Mouse (Mus musculus) myocyte (in vitro differentiated cells): ENCODE measurements around the gene Rad51b.

Source experiments
- MAX ChIP-seq: IDR thresholded peaks from one replicate; pipeline ENCODE4 v1.6.1; 2011; ENCODE audit warnings: low read depth, mild to moderate bottlenecking, control low read depth
- MYOD1 ChIP-seq, 3 experiments: IDR thresholded peaks; one replicate each; pipeline ENCODE4 v1.6.1; 2011; ENCODE audit warnings: control low read depth in 2 of 3, low read depth in 2 of 3, mild to moderate bottlenecking in 2 of 3, moderate library complexity in 1 of 3; ENCODE audit not compliant: insufficient read length in 2 of 3, control insufficient read depth in 1 of 3
- MYOG ChIP-seq, 3 experiments: IDR thresholded peaks; one replicate each; pipeline ENCODE4 v1.6.1; 2011; ENCODE audit warnings: control low read depth in 2 of 3, low read depth in 2 of 3, mild to moderate bottlenecking in 2 of 3; ENCODE audit not compliant: insufficient read length in 2 of 3, control insufficient read depth in 1 of 3, insufficient read depth in 1 of 3
- POLR2A ChIP-seq: IDR thresholded peaks from one replicate; pipeline ENCODE4 v1.6.1; 2011; ENCODE audit warnings: low read depth, mild to moderate bottlenecking, control low read depth, moderate library complexity; ENCODE audit not compliant: insufficient read length
- REST ChIP-seq: IDR thresholded peaks from one replicate; pipeline ENCODE4 v1.6.1; 2011; ENCODE audit warnings: mild to moderate bottlenecking, control low read depth, moderate library complexity; ENCODE audit not compliant: insufficient read depth, insufficient read length
- TCF12 ChIP-seq: IDR thresholded peaks from one replicate; pipeline ENCODE4 v1.6.1; 2011; ENCODE audit warnings: mild to moderate bottlenecking, control low read depth; ENCODE audit not compliant: poor library complexity, insufficient read depth, severe bottlenecking
- TCF3 ChIP-seq: IDR thresholded peaks from one replicate; pipeline ENCODE4 v1.6.1; 2011; ENCODE audit warnings: low read depth, control low read depth; ENCODE audit not compliant: insufficient read length
- USF1 ChIP-seq: IDR thresholded peaks from one replicate; pipeline ENCODE4 v1.6.1; 2011; ENCODE audit warnings: low read depth, mild to moderate bottlenecking, control low read depth, moderate library complexity

DNA sequence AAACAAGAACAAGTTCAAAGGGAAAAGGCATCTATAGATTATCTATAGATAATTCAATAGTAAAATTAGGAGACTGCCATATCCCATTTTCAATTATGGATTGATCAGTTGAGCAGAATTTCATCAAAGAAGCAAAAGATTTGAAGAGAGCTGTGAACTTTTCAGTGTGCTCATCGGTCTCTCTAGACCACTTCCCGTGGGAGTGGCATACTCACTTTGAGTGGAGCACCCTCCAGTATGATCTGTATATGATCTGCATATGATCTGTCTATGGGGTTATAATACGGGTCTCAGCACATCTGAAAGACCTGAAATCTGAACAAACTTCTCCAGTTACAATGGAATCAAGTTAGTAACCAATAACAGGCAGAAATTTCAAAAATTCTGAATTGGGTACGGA, 497.7 kb downstream of the Rad51b start:
- no peak for TF ChIP-seq MAX
- TF ChIP-seq POLR2A: no peak
- TF ChIP-seq MYOD1 (IDR thresholded peaks at IDR 0.05; ENCODE audit: control insufficient read depth in 1 of 3, insufficient read length in 2 of 3, low read depth in 2 of 3): no peak
- no peak for TF ChIP-seq USF1
- no peak for TF ChIP-seq MYOG (IDR thresholded peaks at IDR 0.05; ENCODE audit: control insufficient read depth in 1 of 3, insufficient read depth in 1 of 3, insufficient read length in 2 of 3, low read depth in 2 of 3)
- TF ChIP-seq TCF12: no peak
- TF ChIP-seq REST: no peak
- TF ChIP-seq TCF3: no peak
